Mouse (Mus musculus) embryo, embryonic 9.5 days (tissue): ENCODE results near the gene Tas2r120.
"Not testable (repeated sequence)": the region's sequence is repeated elsewhere in the genome, so short reads cannot be mapped to it uniquely, and the experiment has no call there.

Source experiments
- DNase-seq: peaks from one replicate; pipeline ENCODE4 v3.0.0-alpha.2; 2017; ENCODE audit errors: extremely low spot score

Tas2r120 gene

DNA sequence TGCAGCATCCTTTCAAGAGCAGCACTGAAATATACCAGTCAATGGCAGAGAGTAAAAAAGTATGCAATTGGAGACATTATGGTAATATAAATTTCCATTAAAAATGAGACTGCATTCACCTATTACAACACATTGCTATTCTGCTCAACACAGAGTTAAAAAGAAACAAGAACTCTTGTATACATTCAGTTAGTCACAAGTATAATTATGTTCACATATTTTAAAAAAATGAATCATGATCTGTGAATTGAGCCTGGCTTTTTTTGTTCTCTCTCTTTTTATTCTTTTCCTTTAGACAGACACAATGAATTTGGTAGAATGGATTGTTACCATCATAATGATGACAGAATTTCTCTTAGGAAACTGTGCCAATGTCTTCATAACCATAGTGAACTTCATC lies at the start of gene Tas2r120:
Tas2r120 (plus strand) TSS at position 301 of the 400 bp plus-strand sequence.
- no peak for DNase-seq

DNA sequence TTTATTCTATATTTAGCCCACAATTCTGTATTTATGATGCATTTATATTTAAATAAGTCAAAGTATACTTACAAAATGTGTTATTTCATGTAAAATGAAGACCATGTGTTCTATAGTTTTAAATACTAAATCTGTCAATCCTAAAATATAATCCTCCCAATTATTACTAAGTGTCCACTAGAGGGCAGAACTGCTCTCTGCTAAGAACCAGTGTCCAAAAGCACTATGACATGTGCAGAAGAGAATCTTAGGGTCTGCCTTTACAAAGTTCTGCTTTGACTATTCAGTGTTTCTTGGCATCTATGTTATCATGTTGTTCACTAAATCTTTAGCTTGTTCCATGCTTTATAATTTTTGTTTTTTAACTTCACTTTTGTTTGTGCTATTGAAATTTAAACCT lies 7.4 kb upstream of the Tas2r120 start:
- DNase-seq = peak; percentile 4

DNA sequence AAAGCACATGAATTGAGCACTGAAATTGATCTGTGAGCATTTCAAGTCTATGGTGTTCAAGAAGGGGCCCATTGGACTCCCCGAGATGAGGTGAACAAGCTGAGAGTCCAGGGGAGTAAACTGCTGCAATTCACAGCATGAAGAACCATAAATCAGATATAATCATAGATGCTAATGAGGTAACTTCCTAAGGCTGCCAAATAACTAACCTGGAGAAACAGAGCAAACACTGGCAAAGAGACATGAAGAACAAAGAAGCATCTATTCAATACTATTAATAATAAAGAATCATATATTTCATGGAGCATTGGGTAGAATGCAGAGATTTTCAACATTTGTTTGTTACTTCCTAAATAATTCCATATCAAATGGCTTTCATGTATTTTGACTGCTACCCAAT lies 5.3 kb upstream of the Tas2r120 start, which contains the start of gene A630073D07Rik:
A630073D07Rik (minus strand) TSS at position 101 of the 400 bp plus-strand sequence.
- DNase-seq = no peak

DNA sequence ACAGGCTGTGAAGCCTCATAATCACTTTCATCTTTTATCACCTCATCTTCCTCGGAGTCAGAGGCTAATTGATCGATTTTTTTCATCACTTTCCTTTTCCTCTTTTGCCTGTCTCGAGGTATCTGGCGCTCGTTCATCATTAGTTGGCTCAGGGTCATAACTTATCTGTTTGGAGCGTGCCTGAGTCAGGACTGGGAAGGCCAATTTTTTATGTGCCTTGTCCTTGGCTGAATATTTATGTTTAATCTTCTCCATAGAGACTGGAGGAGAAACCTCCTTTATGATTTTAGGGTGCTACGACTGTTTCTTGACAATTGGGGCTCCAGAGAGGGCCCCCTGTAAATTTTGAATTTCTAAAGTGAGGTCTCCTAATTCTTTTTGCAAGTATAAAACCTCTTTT lies 34.8 kb downstream of the Tas2r120 start:
- DNase-seq = not testable (repeated sequence)

DNA sequence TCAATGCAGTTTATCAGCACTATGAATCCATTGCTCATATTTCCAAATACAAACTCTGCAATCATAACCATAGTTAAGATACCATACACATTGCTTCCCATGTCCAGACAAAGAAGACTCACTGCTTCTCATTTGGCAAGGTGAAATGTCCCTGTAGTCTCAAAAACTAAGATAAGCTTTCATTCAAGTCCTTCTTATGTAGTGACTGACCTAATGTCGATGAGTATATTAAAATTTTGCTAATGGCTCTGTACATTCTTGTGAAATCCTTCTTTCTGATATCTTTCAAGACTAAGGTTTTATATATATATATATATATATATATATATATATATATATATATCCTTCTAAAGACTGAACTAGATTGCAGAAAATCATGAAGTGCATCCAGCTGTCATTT lies 44.2 kb downstream of the Tas2r120 start, which contains the start of gene Tas2r121:
Tas2r121 (minus strand) TSS at position 101 of the 400 bp plus-strand sequence.
- no peak for DNase-seq
